Mouse (Mus musculus): ENCODE data around the gene Tmem11. TPM values are rescaled to one million over a fixed set of nuclear protein-coding genes. Genes with fewer than 3 reads are reported as not detected.

Gene Tmem11
- polyA plus RNA-seq, 1 experiment from 2014 or later: 48.4 TPM

DNA sequence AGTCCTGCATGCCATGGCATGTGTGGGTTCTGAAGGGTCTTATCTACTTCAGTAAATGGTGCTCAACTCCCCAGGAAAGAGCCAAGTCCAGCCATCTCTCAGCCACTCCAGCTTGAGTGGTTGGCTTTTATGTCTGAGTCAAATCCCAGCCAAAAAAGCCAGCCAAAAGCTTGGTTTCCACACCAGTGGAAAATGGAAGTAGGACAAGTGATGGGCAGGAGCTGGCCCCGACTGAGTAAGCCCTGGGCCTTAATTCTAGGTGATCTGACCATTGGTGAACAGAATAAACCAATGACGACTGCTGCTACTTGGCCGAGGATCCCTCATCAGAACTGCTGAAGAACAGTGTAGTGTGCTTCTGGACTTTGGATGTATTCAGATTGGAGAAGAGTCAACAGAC, 11.6 kb downstream of the Tmem11 start:
- Histone ChIP-seq H3K4me1 (ENCODE audit: insufficient read depth, low read depth, low read length) (peaks cover 5% of the 10 kb centered on the region; the same call in 1 of the 2 replicates), H3K27ac (ENCODE audit: low read length) (no peak overlapping the region), H3K9me3 (ENCODE audit: low read length) (no peaks in the 10 kb centered on the region), H3K9ac (replicated peaks; ENCODE audit: low read depth) (no peak overlapping the region), H3K27me3 (replicated peaks; ENCODE audit: insufficient read depth, low read length) (no peaks in the 10 kb centered on the region), H3K4me3 (ENCODE audit: low read depth, low read length) (no peak overlapping the region), H3K36me3 (ENCODE audit: insufficient read depth, low read length) (no peaks in the 10 kb centered on the region), H3K4me2 (replicated peaks; ENCODE audit: low read depth, low read length) (no peak overlapping the region)
- TF ChIP-seq EP300 (IDR thresholded peaks at IDR 0.05) (no peak), CTCF (IDR thresholded peaks at IDR 0.05) (no peak)
- DNase-seq (ENCODE audit: low spot score): no peak
- WGBS: 60% methylated on average over 3 of the region's 3 CpGs
- ATAC-seq: peak; percentile 32; the same call in 1 of the 2 replicates

- H3K4me2 ChIP-seq (replicated peaks; ENCODE audit: low read depth, low read length): no peak overlapping the region
- peaks cover 5% of the 10 kb centered on the region; the same call in 1 of the 2 replicates for H3K36me3 ChIP-seq (ENCODE audit: insufficient read depth, low read length)
- H3K9ac ChIP-seq (replicated peaks; ENCODE audit: low read depth): no peak overlapping the region
- ATAC-seq: no peak
- no peaks in the 10 kb centered on the region for H3K9me3 ChIP-seq (ENCODE audit: low read length)
- 55% methylated on average over 2 of the region's 2 CpGs for WGBS
- H3K27ac ChIP-seq (ENCODE audit: low read length): no peak overlapping the region
- H3K27me3 ChIP-seq (replicated peaks; ENCODE audit: insufficient read depth, low read length): no peaks in the 10 kb centered on the region
- H3K4me3 ChIP-seq (ENCODE audit: low read depth, low read length): no peak overlapping the region
- peaks cover 5% of the 10 kb centered on the region; the same call in 1 of the 2 replicates for H3K4me1 ChIP-seq (ENCODE audit: insufficient read depth, low read depth, low read length)
- no peak for DNase-seq (ENCODE audit: low spot score)
- TF ChIP-seq CTCF (IDR thresholded peaks at IDR 0.05): no peak
- TF ChIP-seq EP300 (IDR thresholded peaks at IDR 0.05): no peak
Observed at GRCm38 (mm10) chr11:60866021-60866420, 13.1 kb downstream of the Tmem11 start.

- peaks cover 5% of the 10 kb centered on the region; the same call in 1 of the 2 replicates for H3K4me1 ChIP-seq (ENCODE audit: insufficient read depth, low read depth, low read length)
- H3K36me3 ChIP-seq (ENCODE audit: insufficient read depth, low read length): peaks cover 5% of the 10 kb centered on the region; the same call in 1 of the 2 replicates
- no peak for DNase-seq (ENCODE audit: low spot score)
- no peak for TF ChIP-seq CTCF (IDR thresholded peaks at IDR 0.05)
- TF ChIP-seq EP300 (IDR thresholded peaks at IDR 0.05): no peak
- H3K27me3 ChIP-seq (replicated peaks; ENCODE audit: insufficient read depth, low read length): no peaks in the 10 kb centered on the region
- no peaks in the 10 kb centered on the region for H3K9me3 ChIP-seq (ENCODE audit: low read length)
- H3K4me3 ChIP-seq (ENCODE audit: low read depth, low read length): no peak overlapping the region
- no peak for ATAC-seq
- H3K9ac ChIP-seq (replicated peaks; ENCODE audit: low read depth): no peak overlapping the region
- H3K4me2 ChIP-seq (replicated peaks; ENCODE audit: low read depth, low read length): no peak overlapping the region
- H3K27ac ChIP-seq (ENCODE audit: low read length): no peak overlapping the region
- WGBS: 84% methylated on average over 14 of the region's 14 CpGs
Observed at GRCm38 (mm10) chr11:60864916-60865315, 14.2 kb downstream of the Tmem11 start.

DNA sequence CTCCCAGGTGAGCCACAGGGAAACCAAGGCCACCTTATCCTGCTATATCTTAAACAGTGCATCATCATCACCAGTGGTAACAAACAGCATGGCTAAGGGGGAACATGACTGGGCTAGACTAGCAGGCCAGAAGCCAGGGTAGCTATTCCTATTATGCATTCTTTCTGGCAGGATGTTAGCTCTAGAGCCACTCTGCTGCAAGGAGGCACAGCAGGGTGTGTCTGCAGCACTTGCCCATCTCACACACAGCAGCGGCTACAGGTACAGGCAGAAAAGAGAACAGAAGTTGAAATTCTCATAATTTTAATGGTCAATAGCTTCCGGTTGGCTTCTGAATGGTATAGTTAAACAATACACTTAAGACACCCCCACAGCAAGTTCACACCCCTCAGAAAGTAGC, 14.9 kb downstream of the Tmem11 start:
- H3K27ac ChIP-seq (ENCODE audit: low read length): no peak overlapping the region
- H3K4me2 ChIP-seq (replicated peaks; ENCODE audit: low read depth, low read length): no peak overlapping the region
- H3K9ac ChIP-seq (replicated peaks; ENCODE audit: low read depth): no peak overlapping the region
- H3K27me3 ChIP-seq (replicated peaks; ENCODE audit: insufficient read depth, low read length): no peaks in the 10 kb centered on the region
- H3K9me3 ChIP-seq (ENCODE audit: low read length): no peaks in the 10 kb centered on the region
- ATAC-seq (peak; percentile 41), DNase-seq (ENCODE audit: low spot score) (no peak)
- WGBS: 66% methylated on average over 2 of the region's 2 CpGs
- H3K4me1 ChIP-seq (ENCODE audit: insufficient read depth, low read depth, low read length): peaks cover 5% of the 10 kb centered on the region; the same call in 1 of the 2 replicates
- H3K36me3 ChIP-seq (ENCODE audit: insufficient read depth, low read length): peaks cover 5% of the 10 kb centered on the region; the same call in 1 of the 2 replicates
- TF ChIP-seq EP300 (IDR thresholded peaks at IDR 0.05): no peak
- TF ChIP-seq CTCF (IDR thresholded peaks at IDR 0.05): no peak
- no peak overlapping the region for H3K4me3 ChIP-seq (ENCODE audit: low read depth, low read length)

DNA sequence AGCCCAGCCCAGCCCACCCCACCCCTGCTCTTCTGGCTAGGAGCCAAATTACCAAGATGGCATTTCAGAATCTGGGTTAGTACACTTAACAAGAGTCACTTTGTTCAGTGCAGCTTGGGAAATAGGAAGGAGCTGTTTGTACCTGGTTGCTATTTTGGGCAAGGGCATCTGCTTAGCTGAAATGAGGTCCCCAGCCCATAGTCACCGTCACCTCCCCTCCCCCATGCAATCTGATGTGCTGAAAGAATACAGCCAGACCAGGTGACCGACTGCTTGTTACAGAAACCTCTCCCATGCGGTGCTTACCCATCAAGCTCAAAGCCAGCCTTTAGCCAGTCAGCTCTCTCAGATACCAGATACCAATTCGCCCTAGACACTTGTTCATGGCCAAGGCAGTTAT, 15.9 kb downstream of the Tmem11 start:
- TF ChIP-seq EP300 (IDR thresholded peaks at IDR 0.05) (no peak), CTCF (IDR thresholded peaks at IDR 0.05) (no peak)

GRCm38 (mm10) chr11:60861993-60862392, 17.1 kb downstream of the Tmem11 start:
- Histone ChIP-seq H3K4me1 (ENCODE audit: insufficient read depth, low read depth, low read length) (0 out of 2 replicates have a peak, but pooled peaks cover 5% of the 10 kb centered on the region), H3K27ac (ENCODE audit: low read length) (no peak overlapping the region), H3K9me3 (ENCODE audit: low read length) (no peaks in the 10 kb centered on the region), H3K9ac (replicated peaks; ENCODE audit: low read depth) (no peak overlapping the region), H3K4me2 (replicated peaks; ENCODE audit: low read depth, low read length) (no peak overlapping the region), H3K4me3 (ENCODE audit: low read depth, low read length) (no peak overlapping the region), H3K27me3 (replicated peaks; ENCODE audit: insufficient read depth, low read length) (no peaks in the 10 kb centered on the region), H3K36me3 (ENCODE audit: insufficient read depth, low read length) (peaks cover 5% of the 10 kb centered on the region; the same call in 1 of the 2 replicates)
- 82% methylated on average over 3 of the region's 3 CpGs for WGBS
- no peak for ATAC-seq
- TF ChIP-seq EP300 (IDR thresholded peaks at IDR 0.05) (no peak), CTCF (IDR thresholded peaks at IDR 0.05) (no peak)
- no peak for DNase-seq (ENCODE audit: low spot score)

More for the DNA sequence above, 15.9 kb downstream of the Tmem11 start:
- Histone ChIP-seq H3K4me1 (ENCODE audit: insufficient read depth, low read depth, low read length) (peaks cover 5% of the 10 kb centered on the region; the same call in 1 of the 2 replicates), H3K4me2 (replicated peaks; ENCODE audit: low read depth, low read length) (no peak overlapping the region), H3K9me3 (ENCODE audit: low read length) (no peaks in the 10 kb centered on the region), H3K27me3 (replicated peaks; ENCODE audit: insufficient read depth, low read length) (no peaks in the 10 kb centered on the region), H3K27ac (ENCODE audit: low read length) (no peak overlapping the region), H3K36me3 (ENCODE audit: insufficient read depth, low read length) (peaks cover 5% of the 10 kb centered on the region; the same call in 1 of the 2 replicates), H3K4me3 (ENCODE audit: low read depth, low read length) (no peak overlapping the region), H3K9ac (replicated peaks; ENCODE audit: low read depth) (no peak overlapping the region)
- WGBS: 62% methylated on average over 4 of the region's 4 CpGs
- DNase-seq (ENCODE audit: low spot score) (no peak), ATAC-seq (no peak)

Measured in lung, postnatal 0 days (tissue).